Mouse (Mus musculus) thymus, adult 2 months (tissue): ENCODE data around the gene Kcnk1. TPM values are rescaled to one million over a fixed set of nuclear protein-coding genes. Genes with fewer than 3 reads are reported as not detected.

Experiments used
- DNase-seq: peaks from one replicate; pipeline ENCODE4 v3.0.0; 2021
- H3K27ac ChIP-seq: fragments of 200-500 bp; 2 replicates; pipeline ENCODE4 v1.5.1; 2012; ENCODE audit warnings: low read length, control low read depth; ENCODE audit not compliant: control insufficient read depth, insufficient read depth
- H3K27me3 ChIP-seq: fragments of 200-500 bp; 2 replicates; pipeline ENCODE4 v1.6.1; 2012; ENCODE audit warnings: mild to moderate bottlenecking, low read length, moderate library complexity, mixed read lengths; ENCODE audit not compliant: control insufficient read depth, insufficient read depth
- H3K36me3 ChIP-seq: fragments of 200-500 bp; 2 replicates; pipeline ENCODE4 v1.6.1; 2012; ENCODE audit warnings: mild to moderate bottlenecking, low read length, moderate library complexity; ENCODE audit not compliant: control insufficient read depth, insufficient read depth
- H3K4me1 ChIP-seq: fragments of 200-500 bp; replicated peaks from 2 replicates; pipeline ENCODE4 v1.6.1; 2012; ENCODE audit warnings: low read length; ENCODE audit not compliant: control insufficient read depth, insufficient read depth
- H3K4me3 ChIP-seq: fragments of 200-500 bp; 2 replicates; pipeline ENCODE4 v1.5.1; 2012; ENCODE audit warnings: mild to moderate bottlenecking, low read length, control low read depth, moderate library complexity; ENCODE audit not compliant: control insufficient read depth, insufficient read depth
- CTCF ChIP-seq: fragments of 200-500 bp; IDR thresholded peaks from 2 replicates; pipeline ENCODE4 v1.5.1; 2012; ENCODE audit warnings: mild to moderate bottlenecking, control low read depth, low read length, moderate library complexity, borderline replicate concordance; ENCODE audit not compliant: control insufficient read depth, poor library complexity, insufficient read depth; ENCODE audit errors: extremely low read depth
- POLR2A ChIP-seq: fragments of 200-500 bp; IDR thresholded peaks from 2 replicates; pipeline ENCODE4 v1.6.1; 2012; ENCODE audit warnings: mild to moderate bottlenecking, low read length, control low read depth, moderate library complexity; ENCODE audit not compliant: control insufficient read depth, poor library complexity, insufficient read depth; ENCODE audit errors: extremely low read depth
- WGBS: fragments of 180-500 bp; shearing (Covaris S2); methylation state at CpG from one replicate; pipeline ENCODE4 v1.1.7; 2018; 5-methylcytosine and 5-hydroxymethylcytosine counted together
- polyA plus RNA-seq: library from polyadenylated mRNA; depleted of rRNA; stranded (reverse); fragments of >200 nt; gene quantifications from 2 replicates; pipeline ENCODE4 v1.2.3, GENCODE M21; 2012; rRNA removed

Kcnk1 gene
- polyA plus RNA-seq = 1.1 and 1.6 TPM in 2 replicates

GRCm38 (mm10) chr8:125995101-125995986, at the start of gene Kcnk1:
Gene Kcnk1 (plus strand): TSS chr8:125995170.
- Histone ChIP-seq H3K4me3 (no peak within 1 kb of the TSS), H3K4me1 (no peaks in the 10 kb centered on the region), H3K27ac (no peak within 1 kb of the TSS), H3K27me3 (peaks cover 7% of the 10 kb centered on the region; the same call in 1 of the 2 replicates), H3K36me3 (no peaks in the 10 kb centered on the region)
- 3% methylated on average over 73 of the region's 73 CpGs for WGBS
- peak; percentile 2 for DNase-seq
- TF ChIP-seq CTCF (no peak), POLR2A (no peak)

- no peak overlapping the region for H3K27ac ChIP-seq
- no peak overlapping the region for H3K4me3 ChIP-seq
- no peaks in the 10 kb centered on the region for H3K27me3 ChIP-seq
- no peaks in the 10 kb centered on the region for H3K4me1 ChIP-seq
- TF ChIP-seq CTCF (no peak), POLR2A (no peak)
- 94% methylated on average over 9 of the region's 9 CpGs for WGBS
- no peak for DNase-seq
- H3K36me3 ChIP-seq = no peaks in the 10 kb centered on the region
These were observed 46.2 kb upstream of the Kcnk1 start for GRCm38 (mm10) chr8:125948696-125949308.

- TF ChIP-seq CTCF = no peak
- Histone ChIP-seq H3K4me3 (no peak overlapping the region), H3K4me1 (no peaks in the 10 kb centered on the region), H3K36me3 (no peaks in the 10 kb centered on the region), H3K27me3 (no peaks in the 10 kb centered on the region), H3K27ac (no peak overlapping the region)
- DNase-seq = peak; percentile 70
- WGBS = 25% methylated on average over 23 of the region's 23 CpGs
These were observed 44.7 kb upstream of the Kcnk1 start for GRCm38 (mm10) chr8:125950007-125950940.

GRCm38 (mm10) chr8:125955671-125956070, 39.3 kb upstream of the Kcnk1 start:
- WGBS = 24% methylated on average over 11 of the region's 11 CpGs
- TF ChIP-seq POLR2A (no peak), CTCF (no peak)
- H3K27ac ChIP-seq = no peak overlapping the region
- no peaks in the 10 kb centered on the region for H3K4me1 ChIP-seq
- H3K36me3 ChIP-seq = no peaks in the 10 kb centered on the region
- no peaks in the 10 kb centered on the region; the same call in 1 of the 2 replicates for H3K27me3 ChIP-seq
- DNase-seq = no peak
- H3K4me3 ChIP-seq = no peak overlapping the region

- Histone ChIP-seq H3K4me3 (no peak overlapping the region), H3K27me3 (no peaks in the 10 kb centered on the region; the same call in 1 of the 2 replicates), H3K4me1 (no peaks in the 10 kb centered on the region), H3K27ac (no peak overlapping the region), H3K36me3 (no peaks in the 10 kb centered on the region)
- WGBS = 91% methylated on average over 9 of the region's 9 CpGs
- DNase-seq = no peak
- TF ChIP-seq POLR2A (no peak), CTCF (no peak)
These were observed 38.2 kb upstream of the Kcnk1 start for GRCm38 (mm10) chr8:125956796-125957195.
